Mouse (Mus musculus) kidney, postnatal 0 days (tissue): ENCODE measurements around the gene Sh3bp4. TPM values are rescaled to one million over a fixed set of nuclear protein-coding genes. Genes with fewer than 3 reads are reported as not detected.

Source experiments
- ATAC-seq: fragments of 200-750 bp; cut with Nextera tagmentation; replicated peaks from 2 replicates; pipeline ENCODE4 v1.8.0; 2017; ENCODE audit warnings: low read depth, moderate number of reproducible peaks, moderate TSS enrichment, moderate library complexity; ENCODE audit not compliant: low FRiP score
- DNase-seq: peaks from one replicate; pipeline ENCODE4 v3.0.0-alpha.2; 2016; ENCODE audit warnings: low spot score
- H3K27ac ChIP-seq: fragments of 300-500 bp; sonication (generic); 2 replicates; pipeline ENCODE4 v1.5.1; 2014; ENCODE audit warnings: mild to moderate bottlenecking
- H3K27me3 ChIP-seq: fragments of 300-500 bp; sonication (generic); 2 replicates; pipeline ENCODE4 v1.6.1; 2014; ENCODE audit warnings: low read length, mixed read lengths; ENCODE audit not compliant: insufficient read depth
- H3K36me3 ChIP-seq: fragments of 300-500 bp; sonication (generic); 2 replicates; pipeline ENCODE4 v1.6.1; 2014; ENCODE audit warnings: low read length, mixed read lengths; ENCODE audit not compliant: insufficient read depth
- H3K4me1 ChIP-seq: fragments of 300-500 bp; sonication (generic); replicated peaks from 2 replicates; pipeline ENCODE4 v1.6.1; 2014; ENCODE audit warnings: antibody characterized with exemption, low read length, mixed read lengths; ENCODE audit not compliant: insufficient read depth
- H3K4me2 ChIP-seq: fragments of 300-500 bp; sonication (generic); 2 replicates; pipeline ENCODE4 v1.6.1; 2014; ENCODE audit warnings: mild to moderate bottlenecking, low read length, moderate library complexity, mixed read lengths
- H3K4me3 ChIP-seq: fragments of 300-500 bp; sonication (generic); replicated peaks from 2 replicates; pipeline ENCODE4 v1.5.1; 2014; ENCODE audit warnings: low read depth, low read length
- H3K9ac ChIP-seq: fragments of 300-500 bp; sonication (generic); 2 replicates; pipeline ENCODE4 v1.6.1; 2014; ENCODE audit warnings: low read depth, low read length
- H3K9me3 ChIP-seq: fragments of 300-500 bp; sonication (generic); replicated peaks from 2 replicates; pipeline ENCODE4 v1.6.1; 2016; ENCODE audit warnings: low read length, inconsistent platforms, mixed read lengths
- CTCF ChIP-seq: IDR thresholded peaks from 2 replicates; pipeline ENCODE4 v1.5.1; 2016; ENCODE audit warnings: antibody characterized with exemption, low read depth, mild to moderate bottlenecking, moderate library complexity
- WGBS: fragments of 180-500 bp; shearing (Covaris S2); extraction: QIAGEN DNeasy Blood & Tissue Kit; methylation state at CpG from one replicate; pipeline ENCODE4 v1.1.7; 2014; 5-methylcytosine and 5-hydroxymethylcytosine counted together
- polyA plus RNA-seq: library from polyadenylated mRNA; unstranded; fragments of >200 nt; fragmentation: Nextera tagmentation; extraction: Ambion mirVana; gene quantifications from 2 replicates; pipeline ENCODE4 v1.2.1, GENCODE M21; 2015

Sh3bp4 gene
- polyA plus RNA-seq, 1 experiment from 2014 or later, result 22.7 TPM

DNA sequence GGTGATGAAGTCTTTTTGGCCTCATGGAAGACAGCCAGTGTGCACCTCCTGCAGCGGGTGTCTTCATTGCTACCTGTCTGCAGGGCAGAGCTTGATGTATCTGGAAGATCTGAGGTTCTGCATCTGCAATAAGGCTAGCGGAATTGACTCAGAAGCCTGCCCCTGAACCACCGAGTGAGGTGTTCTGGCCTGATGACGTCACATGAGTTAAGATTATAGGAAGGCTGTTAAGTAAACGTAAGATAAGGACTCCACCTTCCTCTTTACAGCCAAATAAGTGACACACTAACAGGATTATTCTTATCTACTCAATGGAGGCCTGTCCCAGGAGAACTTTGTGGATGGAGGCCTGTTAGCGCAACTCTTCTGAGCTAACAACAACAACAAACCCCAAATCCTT, 4.5 kb downstream of the Sh3bp4 start:
- H3K4me3 ChIP-seq, result no peak overlapping the region
- H3K9me3 ChIP-seq, result no peaks in the 10 kb centered on the region
- no peak for ATAC-seq
- no peak for DNase-seq
- WGBS, result 68% methylated on average over 6 of the region's 6 CpGs
- H3K27ac ChIP-seq, result no peak overlapping the region
- no peak overlapping the region for H3K4me2 ChIP-seq
- H3K9ac ChIP-seq, result no peak overlapping the region
- no peak for TF ChIP-seq CTCF
- H3K27me3 ChIP-seq, result no peaks in the 10 kb centered on the region
- peaks cover 21% of the 10 kb centered on the region for H3K4me1 ChIP-seq
- no peaks in the 10 kb centered on the region for H3K36me3 ChIP-seq

DNA sequence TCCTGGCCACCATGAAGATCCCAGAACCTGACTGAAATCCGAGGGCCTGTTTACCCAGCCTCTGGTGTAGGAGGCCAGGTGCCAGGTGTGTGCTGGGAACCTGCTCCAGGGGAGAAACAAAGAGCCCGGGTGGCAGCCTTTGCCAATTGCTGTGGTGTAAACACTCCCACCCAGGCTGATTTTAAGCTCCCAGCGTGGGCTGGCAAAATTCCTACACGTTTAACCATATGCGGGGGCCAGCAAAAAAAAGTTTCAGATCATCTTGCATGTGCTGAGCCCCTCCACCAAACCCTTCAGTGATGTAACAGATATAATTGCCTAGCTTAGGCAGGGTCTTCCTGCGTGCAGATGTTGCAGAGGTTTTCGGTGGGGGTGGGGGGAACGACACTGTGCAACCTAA, 4.9 kb downstream of the Sh3bp4 start:
- no peaks in the 10 kb centered on the region for H3K9me3 ChIP-seq
- H3K4me3 ChIP-seq, result no peak overlapping the region
- no peak overlapping the region for H3K4me2 ChIP-seq
- no peak overlapping the region for H3K27ac ChIP-seq
- H3K9ac ChIP-seq, result no peak overlapping the region
- no peak for TF ChIP-seq CTCF
- peaks cover 21% of the 10 kb centered on the region for H3K4me1 ChIP-seq
- DNase-seq, result no peak
- WGBS, result 71% methylated on average over 8 of the region's 8 CpGs
- H3K27me3 ChIP-seq, result no peaks in the 10 kb centered on the region
- no peak for ATAC-seq
- no peaks in the 10 kb centered on the region for H3K36me3 ChIP-seq

DNA sequence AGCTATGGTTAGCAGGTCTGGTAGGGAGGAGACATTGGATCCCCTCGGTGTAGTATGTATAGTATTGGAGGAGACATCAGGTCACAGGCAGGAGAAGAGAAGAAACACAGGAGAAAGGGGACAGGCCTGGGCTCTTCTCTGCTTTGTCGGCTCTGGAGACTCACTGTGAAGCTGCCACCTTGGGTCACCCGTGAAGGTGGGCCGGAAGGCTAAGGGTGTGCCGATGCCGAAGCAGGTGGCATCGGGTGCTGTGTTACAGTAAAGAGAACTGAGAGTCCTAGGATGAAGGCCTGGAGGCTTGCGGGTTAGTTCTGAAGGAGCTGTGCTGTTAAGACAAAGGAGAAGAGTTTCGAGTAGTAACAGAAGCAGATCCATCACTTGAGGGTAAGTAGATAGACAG, 6.6 kb downstream of the Sh3bp4 start:
- WGBS, result 82% methylated on average over 9 of the region's 9 CpGs

DNA sequence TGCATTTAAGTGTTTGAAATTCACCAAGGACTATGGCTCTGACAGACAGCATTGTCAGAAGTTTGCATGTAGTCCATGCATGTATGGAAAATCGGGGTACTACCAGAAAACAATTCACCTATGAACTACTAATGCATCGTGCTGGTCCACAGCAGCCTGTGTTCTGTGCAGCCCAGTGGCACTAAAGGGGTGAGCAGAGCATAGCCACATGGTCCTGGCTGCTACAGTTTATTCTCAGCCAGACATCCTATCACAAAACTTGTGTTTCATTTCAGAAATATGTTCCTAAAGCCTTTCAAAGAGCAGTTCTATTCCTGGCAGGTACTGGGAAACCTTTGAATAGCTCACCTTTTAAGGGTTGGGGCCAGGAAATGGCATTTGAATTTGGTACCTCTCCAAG, 8.0 kb downstream of the Sh3bp4 start:
- DNase-seq (no peak), ATAC-seq (no peak)
- Histone ChIP-seq H3K9ac (no peak overlapping the region), H3K4me2 (no peak overlapping the region), H3K9me3 (no peaks in the 10 kb centered on the region), H3K27ac (no peak overlapping the region), H3K4me3 (no peak overlapping the region), H3K36me3 (no peaks in the 10 kb centered on the region), H3K4me1 (peaks cover 45% of the 10 kb centered on the region), H3K27me3 (no peaks in the 10 kb centered on the region)
- no peak for TF ChIP-seq CTCF
- 76% methylated on average over 2 of the region's 2 CpGs for WGBS

More for the DNA sequence above, 6.6 kb downstream of the Sh3bp4 start:
- no peak for TF ChIP-seq CTCF
- no peaks in the 10 kb centered on the region for H3K36me3 ChIP-seq
- DNase-seq, result no peak
- no peaks in the 10 kb centered on the region for H3K27me3 ChIP-seq
- no peaks in the 10 kb centered on the region for H3K9me3 ChIP-seq
- H3K9ac ChIP-seq, result no peak overlapping the region
- H3K4me2 ChIP-seq, result no peak overlapping the region
- H3K4me1 ChIP-seq, result peaks cover 37% of the 10 kb centered on the region
- no peak for ATAC-seq
- no peak overlapping the region for H3K4me3 ChIP-seq
- H3K27ac ChIP-seq, result no peak overlapping the region

DNA sequence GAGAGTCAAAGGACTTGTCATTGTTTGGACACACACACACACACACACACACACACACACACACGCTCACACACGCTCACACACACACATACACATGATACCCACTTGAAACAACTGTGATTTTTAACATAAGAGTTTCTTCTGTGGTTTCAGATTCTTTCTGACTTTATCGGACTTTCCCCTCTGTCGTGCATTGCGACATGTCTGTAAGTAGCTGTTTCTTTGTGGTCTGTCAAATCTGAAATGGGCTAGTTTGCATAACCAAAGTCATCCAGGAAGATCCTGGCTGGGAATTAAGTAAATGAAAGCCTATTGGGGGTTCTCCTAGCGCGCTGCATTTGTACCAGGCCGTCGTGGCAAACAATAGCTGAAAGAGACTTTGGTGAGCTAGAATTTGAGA, 8.5 kb downstream of the Sh3bp4 start:
- Histone ChIP-seq H3K27me3 (no peaks in the 10 kb centered on the region), H3K9me3 (no peaks in the 10 kb centered on the region), H3K4me3 (no peak overlapping the region), H3K27ac (no peak overlapping the region), H3K4me1 (peaks cover 44% of the 10 kb centered on the region), H3K36me3 (no peaks in the 10 kb centered on the region), H3K4me2 (no peak overlapping the region), H3K9ac (no peak overlapping the region)
- DNase-seq, result no peak
- no peak for TF ChIP-seq CTCF
- ATAC-seq, result no peak
- WGBS, result 68% methylated on average over 9 of the region's 9 CpGs

DNA sequence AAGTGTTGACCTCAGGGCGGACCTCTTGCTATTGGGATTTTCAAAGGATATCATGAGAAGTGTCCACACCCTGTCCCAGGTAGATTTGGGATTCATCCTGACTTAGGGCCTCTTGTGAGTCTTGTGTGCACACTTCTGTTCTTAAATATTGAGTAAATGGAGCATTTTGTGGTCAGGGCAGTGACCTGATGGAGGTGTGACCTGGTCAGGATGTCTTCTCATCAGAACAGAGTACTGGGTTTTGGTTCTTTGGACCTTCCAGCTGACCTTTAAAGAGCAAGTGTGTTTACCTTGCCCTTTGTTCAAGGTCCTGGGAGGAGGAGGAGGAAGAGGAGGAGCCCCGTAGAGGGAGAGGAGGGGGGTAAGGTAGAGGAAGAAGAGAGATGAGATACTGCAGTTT, 9.0 kb downstream of the Sh3bp4 start:
- WGBS, result 54% methylated on average over 2 of the region's 2 CpGs
- Histone ChIP-seq H3K4me3 (no peak overlapping the region), H3K4me1 (peaks cover 44% of the 10 kb centered on the region), H3K36me3 (no peaks in the 10 kb centered on the region), H3K9me3 (no peaks in the 10 kb centered on the region), H3K27me3 (no peaks in the 10 kb centered on the region), H3K4me2 (no peak overlapping the region), H3K9ac (no peak overlapping the region), H3K27ac (no peak overlapping the region)
- ATAC-seq (no peak), DNase-seq (no peak)
- no peak for TF ChIP-seq CTCF

DNA sequence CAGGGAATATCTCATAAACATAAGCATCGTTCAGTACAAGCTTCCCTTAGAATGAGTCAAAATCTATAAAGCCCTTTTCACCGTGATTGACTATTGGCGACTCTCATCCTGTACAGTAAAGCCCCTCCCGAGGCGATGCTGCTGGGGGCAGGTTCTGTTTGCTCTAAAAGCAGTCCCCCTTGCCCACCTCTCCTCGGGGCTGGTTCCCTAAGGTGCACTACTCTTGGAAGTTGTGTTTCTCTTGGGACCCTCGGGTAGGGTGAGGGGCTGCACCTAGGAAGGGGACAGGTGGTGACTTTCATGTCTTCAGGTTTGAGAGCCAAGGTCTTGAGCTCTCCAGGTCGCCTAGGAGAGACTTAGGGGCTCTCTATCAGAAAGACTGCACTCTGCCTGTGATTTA, 10.2 kb downstream of the Sh3bp4 start:
- no peak overlapping the region for H3K4me2 ChIP-seq
- no peaks in the 10 kb centered on the region for H3K27me3 ChIP-seq
- H3K9ac ChIP-seq, result no peak overlapping the region
- ATAC-seq (no peak), DNase-seq (no peak)
- 66% methylated on average over 8 of the region's 8 CpGs for WGBS
- H3K4me3 ChIP-seq, result no peak overlapping the region
- peaks cover 39% of the 10 kb centered on the region for H3K4me1 ChIP-seq
- TF ChIP-seq CTCF, result no peak
- H3K9me3 ChIP-seq, result no peaks in the 10 kb centered on the region
- no peaks in the 10 kb centered on the region for H3K36me3 ChIP-seq
- no peak overlapping the region for H3K27ac ChIP-seq
